Mouse (Mus musculus): Measurements from ENCODE around the gene Tex48.
A peak's percentile ranks its signal among the peaks of the same experiment; 100 is the strongest.

Tex48 gene

DNA sequence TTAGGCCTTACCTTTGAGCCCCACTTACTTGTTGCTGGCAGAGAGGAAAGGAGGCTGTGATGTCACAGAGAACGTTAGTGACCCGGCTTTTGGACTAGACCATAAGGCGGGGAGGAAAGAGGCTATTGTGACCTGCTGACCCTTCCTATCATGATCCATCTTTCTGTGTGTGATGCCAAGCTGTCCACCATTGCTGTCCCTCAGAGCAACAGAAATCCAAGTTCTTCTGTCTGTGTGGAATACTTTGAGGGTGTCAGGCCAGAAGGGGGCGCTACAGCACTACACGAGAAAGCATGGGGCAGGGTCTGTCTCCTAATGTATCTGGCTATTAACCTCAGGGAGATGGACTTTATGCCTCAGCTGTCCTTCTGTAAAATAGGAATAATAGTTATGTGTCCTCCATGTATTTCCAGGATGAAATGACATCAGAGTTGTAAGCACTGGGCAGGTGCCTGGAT lies at the start of gene Tex48:
TSS of gene Tex48 (minus strand) at position 51 of the 458 bp plus-strand sequence.
- peak; percentile 64 for DNase-seq (ENCODE audit: low spot score)

DNA sequence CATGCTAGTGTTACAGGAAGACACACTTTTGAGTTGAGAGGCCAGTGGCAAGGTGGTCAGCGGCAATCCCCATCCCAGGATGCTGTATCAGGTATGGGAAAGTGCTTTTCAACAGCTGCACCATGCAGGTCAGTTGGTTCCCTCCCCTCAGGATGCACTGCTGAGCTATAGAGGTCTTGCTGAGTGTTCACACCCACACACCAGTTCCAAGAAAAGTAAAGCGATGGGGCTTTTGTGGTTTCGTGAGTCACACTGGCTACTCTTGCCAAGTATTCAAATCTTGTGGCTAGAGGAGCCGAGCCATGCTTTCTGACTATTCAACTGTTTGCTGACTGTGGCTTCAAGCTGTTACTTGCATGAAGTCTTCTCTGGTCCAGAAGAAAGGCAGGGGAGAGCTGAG lies 46.0 kb upstream of the Tex48 start:
- DNase-seq (ENCODE audit: low spot score) = no peak

DNA sequence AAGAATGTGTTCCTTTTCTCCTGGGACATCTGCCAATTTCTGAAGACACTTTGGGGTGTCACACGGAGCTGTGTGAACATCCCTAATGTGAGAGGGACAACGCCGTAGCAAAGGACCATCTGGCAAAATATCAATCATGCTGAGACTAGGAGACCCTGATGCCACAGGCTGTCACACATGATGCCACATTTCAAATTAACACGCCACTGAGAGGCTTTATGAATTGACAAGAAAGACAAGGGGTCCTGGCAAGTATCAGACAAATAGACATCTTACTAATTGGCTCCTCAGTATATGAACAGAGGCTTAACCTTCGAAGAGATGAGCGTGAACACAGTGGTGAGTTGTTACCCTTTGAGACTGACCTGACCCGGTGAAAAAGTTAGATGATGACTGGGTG lies 43.5 kb upstream of the Tex48 start:
- DNase-seq (ENCODE audit: low spot score) = peak; percentile 16

DNA sequence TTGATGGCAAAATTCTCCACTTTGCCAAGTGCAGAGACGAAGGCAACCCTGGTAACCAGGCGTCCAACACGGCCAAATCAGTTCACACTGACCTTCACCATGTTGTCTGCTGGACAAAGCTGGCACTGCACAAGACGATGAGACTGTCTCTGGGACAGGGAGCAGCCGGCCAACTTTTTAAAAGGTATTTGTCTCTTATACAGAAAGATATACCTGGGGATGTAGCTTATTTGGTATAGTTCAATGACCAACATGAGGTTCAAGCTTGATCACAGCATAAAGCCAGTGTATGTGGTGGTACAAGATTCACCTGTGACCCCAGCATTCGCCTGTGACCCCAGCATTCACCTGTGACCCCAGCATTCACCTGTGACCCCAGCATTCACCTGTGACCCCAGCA lies 41.1 kb upstream of the Tex48 start, which contains the start of gene Gm11214:
TSS of gene Gm11214 (minus strand) at position 101 of the 400 bp plus-strand sequence.
- DNase-seq (ENCODE audit: low spot score) = no peak

DNA sequence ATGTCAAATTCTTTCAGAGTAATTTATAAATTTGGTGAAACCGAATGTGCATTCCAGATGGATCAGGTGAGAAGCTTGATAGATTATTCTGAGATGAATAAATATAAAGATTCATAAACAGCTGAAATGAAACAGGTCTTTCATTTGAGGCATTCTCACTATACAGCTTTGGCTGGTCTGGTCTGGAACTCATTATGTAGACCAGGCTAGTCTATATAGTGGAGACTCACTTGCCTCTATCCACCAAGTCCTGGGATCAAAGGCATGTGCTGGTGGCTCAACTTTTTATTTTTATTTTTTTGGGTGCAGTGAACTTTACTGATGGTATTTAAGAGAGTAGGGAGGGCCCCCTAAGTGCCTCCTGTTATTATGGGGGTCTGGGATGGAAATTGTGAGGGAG lies 39.6 kb upstream of the Tex48 start:
- DNase-seq (ENCODE audit: low spot score) = no peak

DNA sequence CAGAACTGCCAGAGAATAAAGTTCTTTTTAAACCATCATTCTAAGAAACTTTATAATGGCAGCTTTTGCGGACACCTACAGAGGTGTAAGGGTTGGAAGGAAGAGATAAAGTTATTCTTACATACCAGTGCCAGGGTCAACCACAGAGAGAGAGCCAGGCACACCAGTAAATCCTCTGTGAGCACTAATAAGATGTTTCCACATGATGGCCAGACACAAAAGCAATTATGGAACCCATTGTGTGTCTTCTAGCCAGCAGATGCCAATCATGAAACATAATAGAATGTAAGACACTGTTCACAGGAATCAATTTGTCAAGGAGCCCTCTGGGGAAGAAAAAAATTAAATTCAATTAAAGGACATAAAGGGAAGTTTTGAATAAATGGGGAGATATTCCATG lies 39.2 kb upstream of the Tex48 start:
- DNase-seq (ENCODE audit: low spot score) = peak; percentile 87

DNA sequence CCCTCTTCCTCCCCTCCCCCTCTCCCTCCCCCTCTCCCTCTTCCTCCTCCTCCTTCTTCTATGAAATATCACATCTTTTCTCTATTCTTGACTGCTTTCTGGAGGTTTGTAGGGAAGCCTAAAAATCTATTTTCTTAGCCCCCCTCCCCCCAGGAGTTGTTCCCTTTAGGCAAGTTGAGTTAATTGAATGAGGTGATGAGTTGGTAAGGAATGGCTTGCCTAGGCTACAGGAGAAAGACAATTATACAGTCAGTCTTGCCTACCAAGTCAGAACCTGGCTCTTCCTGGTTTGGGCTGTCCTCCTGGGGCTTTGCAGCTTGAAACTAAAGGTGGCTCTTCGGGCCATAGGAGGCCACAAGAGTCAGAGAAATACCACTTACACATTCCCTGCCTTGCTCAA lies 37.5 kb upstream of the Tex48 start:
- DNase-seq (ENCODE audit: low spot score) = peak; percentile 9

DNA sequence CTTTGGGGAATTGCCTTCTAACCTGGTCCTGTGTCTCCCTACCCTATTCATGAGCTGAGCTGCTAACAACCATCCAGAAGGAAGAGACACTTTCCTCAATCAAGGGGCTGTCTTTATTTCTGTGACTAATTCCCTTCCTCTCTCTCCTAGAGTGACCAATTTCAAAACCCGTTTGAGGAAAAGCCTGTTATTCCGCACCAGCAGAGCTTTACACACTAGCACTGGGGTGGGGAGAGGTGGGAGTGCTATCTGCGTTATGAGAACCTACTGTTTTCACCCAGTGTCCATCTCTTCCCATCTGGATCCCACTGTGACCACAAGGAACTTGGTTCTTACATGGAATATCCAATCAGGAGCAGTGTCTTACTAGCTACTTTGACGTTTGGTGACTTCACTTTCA lies 36.9 kb upstream of the Tex48 start:
- DNase-seq (ENCODE audit: low spot score) = peak; percentile 44

DNA sequence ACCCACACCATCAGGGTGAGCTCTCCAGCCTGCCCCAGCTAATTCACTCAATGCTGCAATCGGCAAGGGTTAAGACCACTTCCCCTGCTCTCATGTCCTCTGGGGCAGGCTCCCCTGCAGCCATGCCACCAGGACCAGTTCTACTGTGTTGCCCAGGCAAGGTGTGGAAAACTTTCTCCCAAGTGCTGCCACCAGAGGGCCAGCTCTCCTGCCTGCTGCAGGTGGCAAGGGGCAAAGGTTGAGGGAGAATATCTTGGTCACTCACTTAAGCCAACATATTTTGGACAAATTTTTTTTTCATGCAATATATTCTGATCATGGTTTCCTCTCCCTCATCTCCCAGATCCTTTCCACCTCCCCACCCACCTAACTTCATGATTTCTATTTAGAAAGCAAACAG lies 32.2 kb upstream of the Tex48 start:
- DNase-seq (ENCODE audit: low spot score) = no peak

DNA sequence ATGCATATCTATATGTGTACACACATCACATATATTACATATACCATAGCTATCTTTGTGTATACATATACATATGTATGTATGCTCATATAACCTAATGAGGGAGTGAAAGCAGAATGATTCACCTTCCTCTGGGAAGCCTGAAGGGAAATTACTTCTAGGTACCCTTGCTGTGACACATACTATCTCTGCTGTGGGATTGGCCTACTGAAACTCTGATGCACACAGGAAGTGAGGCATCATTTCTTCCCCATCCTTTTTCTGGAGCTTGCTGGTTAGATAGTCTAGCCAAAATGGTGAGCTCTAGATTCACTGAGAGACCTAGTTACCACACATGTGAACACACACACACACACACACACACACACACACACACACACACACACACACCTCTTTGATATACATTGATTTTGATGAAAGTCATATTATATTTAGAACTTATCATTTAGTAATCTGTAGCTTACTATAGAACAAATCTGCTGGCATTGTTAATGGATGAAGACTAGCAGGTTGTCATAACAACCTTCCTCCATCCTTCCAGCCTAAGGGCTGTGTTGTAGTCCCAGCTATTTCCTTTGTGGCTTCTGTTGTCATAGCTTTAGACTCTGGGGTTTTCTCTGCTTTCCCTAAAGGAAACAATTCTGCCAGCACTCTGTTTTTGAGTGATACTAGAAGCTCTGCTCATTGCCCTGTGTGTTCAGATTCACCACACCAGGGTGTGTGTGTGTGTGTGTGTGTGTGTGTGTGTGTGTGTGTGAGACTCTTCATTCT lies 21.9 kb upstream of the Tex48 start:
- DNase-seq (ENCODE audit: low spot score) = no peak

DNA sequence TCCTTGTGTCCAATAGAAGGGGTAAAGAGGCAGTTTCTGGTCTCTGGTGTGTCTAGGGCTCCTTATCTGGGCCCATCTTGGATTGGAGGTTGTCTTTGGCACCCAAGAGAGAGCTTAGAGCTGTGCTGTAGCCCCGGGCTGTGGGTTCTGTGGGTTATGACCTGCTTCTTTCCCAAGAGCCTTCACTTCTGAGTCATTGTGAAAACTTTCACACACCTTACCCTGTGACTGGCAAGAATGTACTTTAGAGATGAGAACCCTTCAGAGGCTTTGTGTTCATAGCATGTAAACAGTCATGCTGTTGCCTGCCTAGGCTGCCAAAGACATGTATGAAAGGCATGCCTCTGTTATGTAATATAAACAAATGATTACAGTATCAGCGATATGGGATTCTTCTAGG lies 17.6 kb upstream of the Tex48 start:
- DNase-seq (ENCODE audit: low spot score) = no peak

DNA sequence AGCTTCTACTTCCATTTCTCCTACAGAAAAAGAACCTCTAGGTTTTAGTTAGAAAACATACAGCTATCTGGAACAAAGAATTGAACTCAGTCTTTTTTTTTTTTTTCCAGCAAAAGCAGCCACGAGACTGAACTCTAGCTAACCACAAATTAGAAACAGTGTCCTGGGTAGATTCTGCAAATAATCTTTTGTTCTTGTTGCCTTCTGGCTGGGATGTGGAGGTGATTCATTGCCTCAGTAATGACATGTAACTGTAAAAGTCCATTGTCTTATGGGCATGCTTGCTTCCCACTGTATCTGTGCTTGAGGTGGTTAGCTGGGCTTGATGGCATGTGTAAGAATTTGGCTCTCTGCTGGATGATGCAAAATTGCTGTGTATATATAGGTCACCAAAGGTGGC lies 16.4 kb upstream of the Tex48 start:
- no peak for DNase-seq (ENCODE audit: low spot score)

DNA sequence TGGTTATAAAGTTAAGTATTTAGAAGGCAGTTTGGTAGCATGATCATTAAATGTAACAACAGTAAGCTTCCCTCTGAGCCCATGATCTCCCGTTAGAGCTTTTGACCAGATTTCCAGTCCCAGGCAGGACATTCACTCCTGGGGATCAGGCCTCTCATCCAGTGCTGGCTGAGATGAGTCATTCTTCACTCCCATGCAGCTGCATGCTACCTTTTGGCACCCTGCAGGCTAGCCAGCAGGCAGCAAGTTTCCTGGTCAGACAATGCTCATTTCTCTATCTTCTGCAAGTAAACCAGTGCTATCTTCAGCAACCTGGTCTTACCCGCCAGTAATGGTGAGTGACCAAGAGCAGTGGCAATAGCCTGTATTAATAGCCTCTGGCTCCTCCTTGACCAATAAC lies 11.0 kb upstream of the Tex48 start:
- DNase-seq (ENCODE audit: low spot score) = no peak

DNA sequence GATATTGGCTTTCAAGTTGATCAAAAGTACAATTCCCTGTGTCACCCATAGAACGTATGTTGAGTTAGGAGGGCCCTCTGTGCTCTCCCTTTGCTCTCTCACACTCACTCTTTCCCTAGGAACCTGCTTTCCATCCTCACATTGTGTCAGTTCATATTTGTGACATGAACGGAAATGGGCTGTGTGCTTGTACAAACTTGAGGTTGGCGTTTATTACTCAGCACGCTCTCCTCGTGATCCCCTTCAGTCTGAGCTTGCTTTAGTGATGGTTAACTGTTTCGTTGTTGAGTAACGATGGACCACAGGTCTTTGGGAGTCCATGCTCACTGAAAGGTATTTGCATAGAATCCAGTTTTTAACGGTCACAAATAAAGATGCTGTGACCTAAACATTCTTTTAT lies 4.9 kb upstream of the Tex48 start:
- no peak for DNase-seq (ENCODE audit: low spot score)

DNA sequence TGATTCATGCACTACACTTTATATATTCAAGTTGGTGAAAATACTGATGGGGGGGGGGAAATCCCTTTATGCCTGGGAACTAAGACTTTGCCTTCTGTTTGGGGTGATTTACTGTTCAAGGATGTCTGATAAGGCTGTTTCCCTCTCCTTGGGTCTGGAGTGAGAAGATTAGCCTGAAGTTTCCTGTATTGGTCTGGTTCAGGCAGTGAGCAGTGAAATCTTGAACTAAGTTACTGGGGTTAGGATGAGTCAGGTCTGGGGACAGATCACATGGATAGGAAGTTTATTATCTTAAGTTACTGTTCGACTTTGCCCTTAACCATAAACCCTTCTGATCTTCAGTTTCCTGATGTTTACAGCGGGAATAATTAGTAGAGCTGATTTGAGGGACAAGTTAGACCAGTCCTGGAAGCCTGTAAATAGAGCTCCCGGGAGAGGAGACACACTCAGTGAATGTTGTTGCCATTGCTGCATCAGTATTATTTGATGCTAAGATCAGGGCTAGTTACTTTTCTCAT lies 3.4 kb upstream of the Tex48 start:
- no peak for DNase-seq (ENCODE audit: low spot score)

DNA sequence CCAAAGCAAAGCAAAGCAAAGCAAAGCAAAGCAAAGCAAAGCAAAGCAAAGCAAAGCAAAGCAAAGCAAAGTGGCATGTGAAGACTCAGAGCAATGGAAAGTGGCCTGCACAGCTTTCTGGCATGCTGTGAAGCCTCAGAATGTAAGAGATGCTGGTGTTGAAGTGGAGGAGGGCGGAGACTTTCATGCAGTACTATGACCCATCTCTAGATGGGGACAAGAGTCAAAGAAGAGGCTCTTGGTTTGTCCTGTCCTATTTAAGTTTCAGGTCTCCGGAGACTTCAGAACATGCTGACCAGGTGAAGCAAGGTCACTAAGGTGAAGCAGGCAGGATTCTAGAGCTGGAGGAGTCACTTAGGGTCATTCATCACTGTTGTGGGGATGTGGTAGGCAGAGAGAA lies 367 bp downstream of the Tex48 start:
- DNase-seq (ENCODE audit: low spot score) = no peak

DNA sequence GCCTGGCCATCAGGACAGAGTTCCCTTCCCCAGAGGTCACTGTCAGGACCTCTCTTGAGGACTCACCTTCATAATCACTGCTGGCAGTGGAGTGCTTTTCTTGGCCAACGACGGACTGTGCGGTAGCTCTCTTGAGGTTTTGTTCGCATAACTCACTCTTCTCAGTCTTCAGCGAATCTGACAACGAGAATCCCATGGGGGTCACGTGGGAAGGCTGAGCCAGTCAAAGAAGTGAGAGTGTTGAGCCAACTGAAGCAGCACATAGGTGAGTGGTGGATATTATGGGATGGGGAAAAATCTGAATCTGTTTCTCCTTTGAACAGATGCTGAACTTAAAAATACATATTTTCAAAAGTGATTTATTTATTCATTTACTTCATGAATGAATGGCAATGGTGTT lies 13.8 kb downstream of the Tex48 start:
- DNase-seq (ENCODE audit: low spot score) = no peak

DNA sequence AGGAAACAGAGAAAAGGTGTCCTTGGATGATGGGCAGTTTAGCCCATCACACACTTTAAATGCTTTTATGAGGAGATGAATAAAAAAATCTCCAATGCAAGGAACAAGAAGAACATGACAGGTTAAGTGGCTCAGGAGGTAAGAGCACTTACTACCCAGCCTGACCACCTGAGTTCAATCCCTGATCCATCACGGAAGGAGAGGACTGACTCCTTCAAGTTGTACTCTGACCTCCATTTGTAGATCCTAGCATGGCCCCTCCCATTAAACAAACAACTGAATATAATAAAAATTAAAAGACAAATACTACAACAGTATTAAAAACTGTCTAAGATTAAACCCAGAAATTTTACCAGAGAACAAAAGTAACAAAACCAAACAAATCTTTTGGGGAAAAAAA lies 16.3 kb downstream of the Tex48 start:
- no peak for DNase-seq (ENCODE audit: low spot score)

DNA sequence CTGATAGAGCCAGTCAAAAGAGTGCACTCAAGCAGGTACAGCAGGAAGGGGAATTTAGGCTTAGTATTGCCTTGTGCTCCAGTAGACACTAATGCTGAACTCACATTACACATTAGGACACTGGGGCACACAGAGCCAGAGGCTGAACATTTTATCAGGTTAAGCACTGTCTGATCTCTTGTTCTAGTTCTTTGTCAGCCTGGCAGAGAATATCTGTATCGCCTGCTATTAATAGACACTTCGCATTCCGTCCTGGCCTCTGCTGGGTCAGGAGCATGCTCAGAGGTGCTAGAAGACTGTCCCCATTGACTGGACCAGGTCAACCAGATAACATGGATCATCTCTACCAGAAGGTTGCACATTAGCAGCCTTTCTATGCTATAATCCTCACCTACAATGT lies 16.7 kb downstream of the Tex48 start:
- DNase-seq (ENCODE audit: low spot score) = peak; percentile 5

DNA sequence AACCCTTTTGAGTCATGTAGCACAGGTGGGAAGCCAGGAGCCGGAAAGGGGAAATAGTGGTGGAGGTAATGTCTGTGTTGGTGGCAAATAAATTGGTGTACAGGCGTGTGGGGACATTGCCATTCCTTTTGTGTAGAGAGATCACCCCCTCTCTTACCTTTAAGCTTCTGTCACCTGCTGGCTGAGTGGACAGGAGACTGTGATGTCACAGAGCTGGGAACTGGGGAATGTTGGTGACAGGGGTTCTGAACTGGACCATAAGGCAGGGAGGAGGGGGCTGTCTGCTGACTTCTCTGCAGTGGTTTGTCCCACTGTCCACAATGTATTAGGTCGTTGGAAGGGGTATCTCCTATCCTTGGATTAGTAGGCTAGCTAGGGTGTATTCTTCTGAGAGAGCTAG lies 17.3 kb downstream of the Tex48 start, which contains the start of gene Gm11213:
TSS of gene Gm11213 (minus strand) at position 317 of the 400 bp plus-strand sequence.
- no peak for DNase-seq (ENCODE audit: low spot score)

DNA sequence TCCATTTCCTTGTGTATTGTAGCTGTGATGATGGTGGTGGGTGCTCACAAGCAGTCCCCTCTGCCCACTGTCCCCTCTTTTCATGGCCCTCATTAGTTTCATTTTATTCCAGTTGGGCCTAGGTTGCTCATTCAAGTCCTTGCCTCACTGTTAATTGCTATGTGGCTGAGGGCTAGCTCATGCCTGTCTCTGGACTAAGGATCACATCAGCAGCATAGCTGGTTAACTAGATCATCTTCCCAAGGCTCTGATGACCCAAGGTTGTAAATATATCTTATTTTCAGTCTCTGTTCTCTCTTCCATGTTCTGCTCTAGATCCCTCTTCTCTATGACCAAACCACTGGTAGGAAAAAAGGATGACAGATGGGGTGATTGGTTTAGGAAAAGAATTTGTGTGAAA lies 21.0 kb downstream of the Tex48 start:
- no peak for DNase-seq (ENCODE audit: low spot score)

DNA sequence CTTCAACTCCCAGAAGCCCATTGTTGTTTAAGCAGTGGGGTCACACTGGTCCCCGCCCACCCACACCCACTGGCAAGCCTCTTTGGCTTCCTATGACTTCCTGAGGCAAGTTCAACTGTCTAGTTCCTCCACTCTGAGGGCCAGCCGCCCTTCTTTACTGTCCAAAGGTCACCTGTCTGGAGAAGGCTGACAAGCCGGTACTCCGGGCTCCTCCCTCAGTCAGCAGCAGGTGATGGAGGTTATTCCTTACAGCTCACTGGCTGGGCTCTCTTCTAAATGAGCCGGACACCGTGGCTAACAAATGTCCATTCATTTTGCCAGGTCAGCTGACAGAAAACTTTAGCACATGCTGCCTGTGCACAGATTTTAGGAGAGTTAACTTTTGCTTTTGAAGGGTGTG lies 21.4 kb downstream of the Tex48 start:
- no peak for DNase-seq (ENCODE audit: low spot score)

DNA sequence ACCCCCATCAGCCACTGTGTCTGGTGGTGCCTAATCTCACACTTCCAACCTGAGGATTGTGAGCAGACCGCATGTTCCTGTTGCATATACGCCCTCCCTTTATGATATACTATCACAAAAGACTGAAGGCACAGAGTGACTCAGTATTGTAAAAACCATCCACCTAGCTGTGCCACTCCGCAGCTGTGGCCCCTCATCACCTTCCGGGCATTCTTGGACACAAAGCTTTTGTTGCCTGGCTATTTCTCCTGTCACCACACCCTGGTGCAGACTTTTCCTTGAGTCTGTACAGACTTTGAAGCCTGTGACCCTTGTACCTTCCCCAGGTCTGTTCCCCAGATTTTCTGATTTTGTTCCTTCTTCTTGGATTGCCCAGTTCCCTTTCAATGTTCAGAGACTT lies 26.2 kb downstream of the Tex48 start:
- no peak for DNase-seq (ENCODE audit: low spot score)

DNA sequence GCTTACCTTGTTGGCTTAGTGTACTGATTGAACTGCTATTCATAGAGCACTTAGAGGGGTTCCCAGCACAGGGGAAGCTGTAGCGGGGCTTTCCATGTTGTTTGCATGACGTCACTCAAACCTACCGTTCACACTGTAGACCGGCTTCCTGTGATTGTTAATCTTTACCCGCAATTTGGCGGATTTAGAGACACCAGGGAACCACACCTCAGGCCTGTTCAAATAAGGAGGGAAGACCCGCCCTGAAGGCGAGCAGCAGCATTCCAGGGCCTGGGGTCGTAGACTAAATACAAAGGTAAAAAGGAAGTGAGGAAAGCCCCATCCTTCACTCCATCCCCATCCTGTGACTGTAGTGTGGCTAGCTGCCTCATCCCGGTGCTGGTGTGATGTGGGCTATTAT lies 27.0 kb downstream of the Tex48 start:
- DNase-seq (ENCODE audit: low spot score) = no peak

Data from retina, embryonic 14.5 days (tissue).